Mouse (Mus musculus): Measurements from ENCODE around the gene Ttc25. TPM values are rescaled to one million over a fixed set of nuclear protein-coding genes. Genes with fewer than 3 reads are reported as not detected.
"Not testable (repeated sequence)": the region's sequence is repeated elsewhere in the genome, so short reads cannot be mapped to it uniquely, and the experiment has no call there.

The Ttc25 gene
- polyA plus RNA-seq, 1 experiment from 2014 or later: 0.24 TPM

DNA sequence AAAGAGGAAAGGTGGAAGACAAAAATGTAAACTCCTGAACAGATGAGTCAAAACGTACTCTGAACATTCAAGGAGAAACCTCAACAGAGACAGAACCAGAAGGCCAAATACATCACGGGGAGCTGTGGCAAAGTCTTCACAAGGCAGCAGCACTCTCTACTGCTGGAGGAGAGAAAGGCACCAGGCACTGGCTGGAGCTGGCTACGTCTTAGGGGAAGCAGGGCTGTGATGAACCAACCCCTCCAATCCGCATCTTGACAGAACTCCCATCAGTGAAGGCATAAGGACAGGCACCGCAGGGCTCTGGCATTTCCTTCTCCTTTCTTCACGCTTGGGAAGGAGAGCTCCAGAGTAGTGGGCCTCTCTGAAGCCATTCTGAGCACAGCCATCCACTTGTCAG lies 66.2 kb downstream of the Ttc25 start:
- WGBS: 82% methylated on average over 6 of the region's 6 CpGs
- H3K9me3 ChIP-seq: no peaks in the 10 kb centered on the region
- H3K4me2 ChIP-seq: no peak overlapping the region
- no peak overlapping the region for H3K27ac ChIP-seq
- no peak for ATAC-seq (ENCODE audit: insufficient read depth, low FRiP score, low read depth)
- H3K27me3 ChIP-seq (replicated peaks): no peaks in the 10 kb centered on the region
- H3K9ac ChIP-seq: no peak overlapping the region
- H3K36me3 ChIP-seq: no peaks in the 10 kb centered on the region
- H3K4me3 ChIP-seq (replicated peaks): no peak overlapping the region
- H3K4me1 ChIP-seq: peaks cover 16% of the 10 kb centered on the region; the same call in 1 of the 2 replicates

DNA sequence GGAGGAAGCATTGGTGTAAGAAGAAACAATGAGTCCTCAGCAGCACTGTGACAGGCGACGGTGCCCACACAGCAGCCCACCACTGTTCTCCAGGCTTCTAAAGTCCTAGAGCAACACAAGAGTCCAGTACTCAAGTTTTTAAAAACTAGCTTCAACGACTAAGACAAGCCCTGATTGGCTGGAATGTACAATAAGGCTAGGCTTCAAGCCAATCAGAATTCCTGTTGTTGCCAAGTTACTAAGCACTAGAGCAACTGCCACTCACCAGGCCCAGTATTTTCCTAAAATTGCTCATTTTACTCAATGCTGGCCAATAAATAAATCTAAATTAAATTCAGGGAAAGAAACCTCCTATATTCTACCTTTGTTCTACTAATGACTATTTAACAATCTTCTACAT lies 67.8 kb downstream of the Ttc25 start:
- H3K4me3 ChIP-seq (replicated peaks): no peak overlapping the region
- H3K9ac ChIP-seq: no peak overlapping the region
- ATAC-seq (ENCODE audit: insufficient read depth, low FRiP score, low read depth): no peak
- H3K27ac ChIP-seq: peak overlapping the region; percentile 16; the same call in 1 of the 2 replicates
- no peaks in the 10 kb centered on the region for H3K27me3 ChIP-seq (replicated peaks)
- peak overlapping the region; percentile 11; the same call in 1 of the 2 replicates for H3K4me2 ChIP-seq
- H3K9me3 ChIP-seq: no peaks in the 10 kb centered on the region
- H3K4me1 ChIP-seq: peaks cover 24% of the 10 kb centered on the region
- 69% methylated on average over 3 of the region's 3 CpGs for WGBS
- no peaks in the 10 kb centered on the region for H3K36me3 ChIP-seq

DNA sequence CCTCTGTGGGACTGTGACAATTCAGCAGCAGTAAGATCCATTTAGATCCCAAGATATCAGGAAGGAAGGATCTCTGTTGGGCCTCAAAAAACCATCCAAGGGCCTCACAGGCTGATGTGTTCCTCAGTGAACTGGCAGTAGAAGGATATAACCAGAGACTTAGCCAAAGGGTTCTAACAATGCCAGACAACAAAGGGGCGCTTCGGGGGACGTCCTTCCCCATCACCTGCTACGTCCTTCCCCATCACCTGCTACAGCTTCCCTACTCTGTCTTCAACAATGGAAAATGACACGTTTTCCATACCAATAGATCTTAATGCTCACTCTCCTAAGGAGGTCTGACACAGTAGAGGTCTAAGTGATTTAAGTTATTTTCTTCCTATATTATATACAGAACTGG lies 70.9 kb downstream of the Ttc25 start:
- H3K4me3 ChIP-seq (replicated peaks): no peak overlapping the region
- ATAC-seq (ENCODE audit: insufficient read depth, low FRiP score, low read depth): no peak
- H3K9ac ChIP-seq: no peak overlapping the region
- no peaks in the 10 kb centered on the region for H3K27me3 ChIP-seq (replicated peaks)
- H3K4me1 ChIP-seq: peaks cover 16% of the 10 kb centered on the region
- 90% methylated on average over 5 of the region's 5 CpGs for WGBS
- no peaks in the 10 kb centered on the region for H3K9me3 ChIP-seq
- no peak overlapping the region for H3K4me2 ChIP-seq
- no peaks in the 10 kb centered on the region for H3K36me3 ChIP-seq
- H3K27ac ChIP-seq: no peak overlapping the region

DNA sequence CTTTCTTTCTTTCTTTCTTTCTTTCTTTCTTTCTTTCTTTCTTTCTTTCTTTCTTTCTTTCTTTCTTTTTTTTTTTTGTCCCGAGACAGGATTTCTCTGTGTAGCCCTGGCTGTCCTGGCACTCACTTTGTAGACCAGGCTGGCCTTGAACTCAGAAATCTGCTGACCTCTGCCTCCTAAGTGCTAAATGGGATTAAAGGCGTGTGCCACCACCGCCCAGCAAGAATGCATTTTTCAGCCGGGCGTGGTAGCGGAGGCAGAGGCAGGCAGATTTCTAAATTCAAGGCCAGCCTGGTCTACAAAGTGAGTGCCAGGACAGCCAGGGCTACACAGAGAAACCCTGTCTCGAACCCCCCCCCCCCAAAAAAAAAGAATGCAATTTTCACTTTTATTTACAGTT lies 71.4 kb downstream of the Ttc25 start:
- H3K9me3 ChIP-seq; ATAC-seq (ENCODE audit: insufficient read depth, low FRiP score, low read depth): not testable (repeated sequence)
- WGBS: 85% methylated on average over 7 of the region's 7 CpGs

GRCm38 (mm10) chr11:100617480-100617879 lies 72.1 kb downstream of the Ttc25 start:
- H3K4me1 ChIP-seq: peaks cover 15% of the 10 kb centered on the region
- H3K27me3 ChIP-seq (replicated peaks): no peaks in the 10 kb centered on the region
- no peak overlapping the region for H3K27ac ChIP-seq
- H3K4me2 ChIP-seq: peak overlapping the region; percentile 80
- 56% methylated on average over 4 of the region's 4 CpGs for WGBS
- H3K36me3 ChIP-seq: no peaks in the 10 kb centered on the region
- ATAC-seq (ENCODE audit: insufficient read depth, low FRiP score, low read depth): no peak
- H3K9ac ChIP-seq: no peak overlapping the region
- H3K4me3 ChIP-seq (replicated peaks): peak overlapping the region; percentile 98; the same call in 1 of the 2 replicates
- no peaks in the 10 kb centered on the region for H3K9me3 ChIP-seq

More for the DNA sequence above, 71.4 kb downstream of the Ttc25 start:
- H3K9ac ChIP-seq; H3K36me3 ChIP-seq; H3K27me3 ChIP-seq (replicated peaks); H3K4me3 ChIP-seq (replicated peaks); H3K27ac ChIP-seq; H3K4me2 ChIP-seq: not testable (repeated sequence)
- H3K4me1 ChIP-seq: peaks cover 16% of the 10 kb centered on the region

- Histone ChIP-seq H3K4me3 (replicated peaks) (peak within 1 kb of the TSS; percentile 98), H3K9me3 (no peaks in the 10 kb centered on the region), H3K27ac (peak within 1 kb of the TSS; percentile 89), H3K4me2 (peak within 1 kb of the TSS; percentile 80), H3K27me3 (replicated peaks) (no peaks in the 10 kb centered on the region), H3K36me3 (no peaks in the 10 kb centered on the region), H3K4me1 (peaks cover 20% of the 10 kb centered on the region), H3K9ac (peak within 1 kb of the TSS; percentile 95)
- WGBS: under 1% methylated on average over 35 of the region's 36 CpGs
- peak; percentile 53 for ATAC-seq (ENCODE audit: insufficient read depth, low FRiP score, low read depth)
These were observed 73.5 kb downstream of the Ttc25 start, which contains the start of gene Nkiras2 for GRCm38 (mm10) chr11:100618761-100619484. Nkiras2 (plus strand) TSS chr11:100619244.

DNA sequence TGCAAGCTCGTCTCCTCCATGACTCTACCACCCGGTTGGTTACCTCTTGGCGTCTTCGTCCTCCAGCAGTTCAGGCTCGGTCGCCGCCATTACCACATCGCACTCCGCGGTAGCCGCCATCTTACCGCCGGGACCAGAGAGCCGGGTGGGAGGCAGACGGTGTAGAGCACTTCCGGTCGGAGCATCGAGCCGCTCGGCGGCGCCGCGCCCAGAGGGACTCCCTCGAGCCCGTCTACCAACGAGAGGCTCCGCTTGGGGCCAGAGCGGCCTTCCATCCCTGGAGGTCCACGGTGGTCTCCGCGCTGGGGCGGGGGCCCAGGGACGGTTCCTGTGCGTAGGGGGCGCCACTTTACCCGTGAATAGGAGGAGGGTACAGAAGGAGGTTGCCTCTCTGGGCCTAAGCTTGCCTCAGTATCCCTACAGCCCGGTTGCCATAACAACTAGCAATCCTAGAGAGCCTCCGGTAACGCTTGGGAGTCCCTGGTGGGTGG lies 74.1 kb downstream of the Ttc25 start:
- Histone ChIP-seq H3K27ac (peak overlapping the region; percentile 89), H3K36me3 (no peaks in the 10 kb centered on the region), H3K4me2 (peak overlapping the region; percentile 80), H3K9me3 (no peaks in the 10 kb centered on the region), H3K4me1 (peaks cover 25% of the 10 kb centered on the region), H3K27me3 (replicated peaks) (no peaks in the 10 kb centered on the region), H3K4me3 (replicated peaks) (peak overlapping the region; percentile 98), H3K9ac (peak overlapping the region; percentile 95)
- ATAC-seq (ENCODE audit: insufficient read depth, low FRiP score, low read depth): peak; percentile 93
- WGBS: under 1% methylated on average over 40 of the region's 40 CpGs

DNA sequence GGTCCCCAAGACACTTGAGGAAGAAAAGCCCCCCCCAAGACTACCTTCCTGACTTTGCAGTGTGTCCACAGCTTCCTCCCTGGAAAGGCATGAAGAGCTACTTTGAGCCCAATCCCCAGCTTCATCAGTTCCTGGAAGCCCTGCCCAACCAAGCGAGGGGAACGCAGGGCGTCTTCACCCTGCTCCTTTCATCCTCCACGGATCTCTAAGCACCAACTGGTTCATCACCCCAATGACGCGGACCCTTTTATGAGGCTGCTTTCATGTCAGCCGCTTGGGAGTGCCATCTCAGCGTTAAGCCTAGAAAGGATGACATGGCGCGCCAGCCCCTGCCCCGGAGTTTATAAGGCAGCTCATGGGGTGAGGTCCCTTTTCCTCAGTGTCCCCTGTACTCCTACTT lies 74.6 kb downstream of the Ttc25 start, which contains the start of gene Dnajc7:
TSS of gene Dnajc7 (minus strand) at position 187 of the 400 bp plus-strand sequence.
- H3K9me3 ChIP-seq: no peaks in the 10 kb centered on the region
- H3K9ac ChIP-seq: peak within 1 kb of the TSS; percentile 95
- peak within 1 kb of the TSS; percentile 98 for H3K4me3 ChIP-seq (replicated peaks)
- peak within 1 kb of the TSS; percentile 80 for H3K4me2 ChIP-seq
- 0 out of 2 replicates have a peak, but pooled peaks cover 2% of the 10 kb centered on the region for H3K36me3 ChIP-seq
- H3K4me1 ChIP-seq: peaks cover 25% of the 10 kb centered on the region
- no peak for ATAC-seq (ENCODE audit: insufficient read depth, low FRiP score, low read depth)
- no peaks in the 10 kb centered on the region for H3K27me3 ChIP-seq (replicated peaks)
- WGBS: 2% methylated on average over 11 of the region's 11 CpGs
- peak within 1 kb of the TSS; percentile 89 for H3K27ac ChIP-seq

Other genes with a start within 250 kb of the Ttc25 start
- 1,590 and 1,651 TPM in 2 replicates for gene Eif1, start 225.7 kb upstream of the Ttc25 start, polyA plus RNA-seq (2015; fragmentation: Nextera tagmentation; extraction: Ambion mirVana)
- 15.1 and 16.3 TPM in 2 replicates for gene Gast, start 211.2 kb upstream of the Ttc25 start, polyA plus RNA-seq (2015; fragmentation: Nextera tagmentation; extraction: Ambion mirVana)
- gene Hap1, start 189.5 kb upstream of the Ttc25 start, polyA plus RNA-seq (2015; fragmentation: Nextera tagmentation; extraction: Ambion mirVana): 15.5 and 16.7 TPM in 2 replicates
- 163 and 173 TPM in 2 replicates for gene Jup, start 147.8 kb upstream of the Ttc25 start, polyA plus RNA-seq (2015; fragmentation: Nextera tagmentation; extraction: Ambion mirVana)
- gene P3h4, start 130.8 kb upstream of the Ttc25 start, polyA plus RNA-seq (2015; fragmentation: Nextera tagmentation; extraction: Ambion mirVana): 57.6 and 61.7 TPM in 2 replicates
- 89.1 and 100 TPM in 2 replicates for gene Fkbp10, start 129.9 kb upstream of the Ttc25 start, polyA plus RNA-seq (2015; fragmentation: Nextera tagmentation; extraction: Ambion mirVana)
- gene Nt5c3b, start 103.8 kb upstream of the Ttc25 start, polyA plus RNA-seq (2015; fragmentation: Nextera tagmentation; extraction: Ambion mirVana): 108 TPM in 2 replicates
- 0.51 and 0.59 TPM in 2 replicates for gene Klhl10, start 103.7 kb upstream of the Ttc25 start, polyA plus RNA-seq (2015; fragmentation: Nextera tagmentation; extraction: Ambion mirVana)
- gene Klhl11, start 72.9 kb upstream of the Ttc25 start, polyA plus RNA-seq (2015; fragmentation: Nextera tagmentation; extraction: Ambion mirVana): 7.4 and 8.1 TPM in 2 replicates
- gene Acly, start 17.6 kb upstream of the Ttc25 start, polyA plus RNA-seq (2015; fragmentation: Nextera tagmentation; extraction: Ambion mirVana): 153 and 180 TPM in 2 replicates
- 35.3 and 42.7 TPM in 2 replicates for gene Cnp, start 29.3 kb downstream of the Ttc25 start, polyA plus RNA-seq (2015; fragmentation: Nextera tagmentation; extraction: Ambion mirVana)
- gene Nkiras2, start 73.6 kb downstream of the Ttc25 start, polyA plus RNA-seq (2015; fragmentation: Nextera tagmentation; extraction: Ambion mirVana): 57.3 and 57.6 TPM in 2 replicates
- 213 and 214 TPM in 2 replicates for gene Dnajc7, start 74.6 kb downstream of the Ttc25 start, polyA plus RNA-seq (2015; fragmentation: Nextera tagmentation; extraction: Ambion mirVana)
- gene Zfp385c, start 146.8 kb downstream of the Ttc25 start, polyA plus RNA-seq (2015; fragmentation: Nextera tagmentation; extraction: Ambion mirVana): 0.06 and 0.21 TPM in 2 replicates
- 2.8 and 4.0 TPM in 2 replicates for gene Dhx58, start 158.7 kb downstream of the Ttc25 start, polyA plus RNA-seq (2015; fragmentation: Nextera tagmentation; extraction: Ambion mirVana)
- 47.3 and 50.6 TPM in 2 replicates for gene Kat2a, start 166.9 kb downstream of the Ttc25 start, polyA plus RNA-seq (2015; fragmentation: Nextera tagmentation; extraction: Ambion mirVana)
- not detected in 2 replicates for gene Hspb9, start 168.2 kb downstream of the Ttc25 start, polyA plus RNA-seq (2015; fragmentation: Nextera tagmentation; extraction: Ambion mirVana)
- gene Rab5c, start 192.6 kb downstream of the Ttc25 start, polyA plus RNA-seq (2015; fragmentation: Nextera tagmentation; extraction: Ambion mirVana): 24.5 and 25.5 TPM in 2 replicates
- 0.24 and 0.27 TPM in 2 replicates for gene Kcnh4, start 214.3 kb downstream of the Ttc25 start, polyA plus RNA-seq (2015; fragmentation: Nextera tagmentation; extraction: Ambion mirVana)
- gene Hcrt, start 217.3 kb downstream of the Ttc25 start, polyA plus RNA-seq (2015; fragmentation: Nextera tagmentation; extraction: Ambion mirVana): not detected in 2 replicates
- 5.5 and 7.3 TPM in 2 replicates for gene Ghdc, start 225.3 kb downstream of the Ttc25 start, polyA plus RNA-seq (2015; fragmentation: Nextera tagmentation; extraction: Ambion mirVana)